Mouse (Mus musculus) kidney, postnatal 0 days (tissue): ENCODE measurements around the gene H2-Eb1. TPM values are rescaled to one million over a fixed set of nuclear protein-coding genes. Genes with fewer than 3 reads are reported as not detected.

Experiments
- ATAC-seq: fragments of 200-750 bp; cut with Nextera tagmentation; replicated peaks from 2 replicates; pipeline ENCODE4 v1.8.0; 2017; ENCODE audit warnings: low read depth, moderate number of reproducible peaks, moderate TSS enrichment, moderate library complexity; ENCODE audit not compliant: low FRiP score
- DNase-seq: peaks from one replicate; pipeline ENCODE4 v3.0.0-alpha.2; 2016; ENCODE audit warnings: low spot score
- H3K27ac ChIP-seq: fragments of 300-500 bp; sonication (generic); 2 replicates; pipeline ENCODE4 v1.5.1; 2014; ENCODE audit warnings: mild to moderate bottlenecking
- H3K27me3 ChIP-seq: fragments of 300-500 bp; sonication (generic); 2 replicates; pipeline ENCODE4 v1.6.1; 2014; ENCODE audit warnings: low read length, mixed read lengths; ENCODE audit not compliant: insufficient read depth
- H3K36me3 ChIP-seq: fragments of 300-500 bp; sonication (generic); 2 replicates; pipeline ENCODE4 v1.6.1; 2014; ENCODE audit warnings: low read length, mixed read lengths; ENCODE audit not compliant: insufficient read depth
- H3K4me1 ChIP-seq: fragments of 300-500 bp; sonication (generic); replicated peaks from 2 replicates; pipeline ENCODE4 v1.6.1; 2014; ENCODE audit warnings: antibody characterized with exemption, low read length, mixed read lengths; ENCODE audit not compliant: insufficient read depth
- H3K4me2 ChIP-seq: fragments of 300-500 bp; sonication (generic); 2 replicates; pipeline ENCODE4 v1.6.1; 2014; ENCODE audit warnings: mild to moderate bottlenecking, low read length, moderate library complexity, mixed read lengths
- H3K4me3 ChIP-seq: fragments of 300-500 bp; sonication (generic); replicated peaks from 2 replicates; pipeline ENCODE4 v1.5.1; 2014; ENCODE audit warnings: low read depth, low read length
- H3K9ac ChIP-seq: fragments of 300-500 bp; sonication (generic); 2 replicates; pipeline ENCODE4 v1.6.1; 2014; ENCODE audit warnings: low read depth, low read length
- H3K9me3 ChIP-seq: fragments of 300-500 bp; sonication (generic); replicated peaks from 2 replicates; pipeline ENCODE4 v1.6.1; 2016; ENCODE audit warnings: low read length, inconsistent platforms, mixed read lengths
- CTCF ChIP-seq: IDR thresholded peaks from 2 replicates; pipeline ENCODE4 v1.5.1; 2016; ENCODE audit warnings: antibody characterized with exemption, low read depth, mild to moderate bottlenecking, moderate library complexity
- WGBS: fragments of 180-500 bp; shearing (Covaris S2); extraction: QIAGEN DNeasy Blood & Tissue Kit; methylation state at CpG from one replicate; pipeline ENCODE4 v1.1.7; 2014; 5-methylcytosine and 5-hydroxymethylcytosine counted together
- polyA plus RNA-seq: library from polyadenylated mRNA; unstranded; fragments of >200 nt; fragmentation: Nextera tagmentation; extraction: Ambion mirVana; gene quantifications from 2 replicates; pipeline ENCODE4 v1.2.1, GENCODE M21; 2015

Gene H2-Eb1
- polyA plus RNA-seq, 1 experiment from 2014 or later = 14.3 TPM

GRCm38 (mm10) chr17:34286999-34287398 is 18.7 kb upstream of the H2-Eb1 start:
- Histone ChIP-seq H3K4me2 (no peak overlapping the region), H3K9me3 (no peaks in the 10 kb centered on the region), H3K9ac (no peak overlapping the region), H3K27me3 (no peaks in the 10 kb centered on the region), H3K4me3 (no peak overlapping the region), H3K36me3 (no peaks in the 10 kb centered on the region), H3K27ac (no peak overlapping the region), H3K4me1 (no peaks in the 10 kb centered on the region)
- TF ChIP-seq CTCF = no peak
- ATAC-seq (no peak), DNase-seq (no peak)
- 67% methylated on average over 6 of the region's 6 CpGs for WGBS

GRCm38 (mm10) chr17:34287648-34288047 is 18.0 kb upstream of the H2-Eb1 start, which contains the start of gene H2-Aa:
H2-Aa (minus strand) TSS chr17:34287823.
- Histone ChIP-seq H3K9me3 (no peaks in the 10 kb centered on the region), H3K4me1 (no peaks in the 10 kb centered on the region), H3K4me2 (no peak within 1 kb of the TSS), H3K36me3 (no peaks in the 10 kb centered on the region), H3K9ac (no peak within 1 kb of the TSS), H3K27ac (no peak within 1 kb of the TSS), H3K4me3 (no peak within 1 kb of the TSS), H3K27me3 (no peaks in the 10 kb centered on the region)
- DNase-seq (peak; percentile 86), ATAC-seq (peak; percentile 74; the same call in 1 of the 2 replicates)
- no peak for TF ChIP-seq CTCF
- WGBS = 17% methylated on average over 8 of the region's 8 CpGs

- no peak overlapping the region for H3K4me3 ChIP-seq
- no peaks in the 10 kb centered on the region for H3K4me1 ChIP-seq
- ATAC-seq (no peak), DNase-seq (no peak)
- TF ChIP-seq CTCF = no peak
- WGBS = 75% methylated on average over 3 of the region's 3 CpGs
- no peaks in the 10 kb centered on the region for H3K9me3 ChIP-seq
- no peak overlapping the region for H3K9ac ChIP-seq
- no peaks in the 10 kb centered on the region for H3K36me3 ChIP-seq
- no peak overlapping the region for H3K27ac ChIP-seq
- H3K4me2 ChIP-seq = no peak overlapping the region
- no peaks in the 10 kb centered on the region for H3K27me3 ChIP-seq
These were observed 17.5 kb upstream of the H2-Eb1 start for GRCm38 (mm10) chr17:34288131-34288530.

GRCm38 (mm10) chr17:34291609-34292008 is 14.1 kb upstream of the H2-Eb1 start:
- peak; percentile 88 for ATAC-seq
- no peak overlapping the region for H3K9ac ChIP-seq
- no peaks in the 10 kb centered on the region for H3K4me1 ChIP-seq
- WGBS = 15% methylated on average over 8 of the region's 8 CpGs
- no peaks in the 10 kb centered on the region for H3K36me3 ChIP-seq
- no peak for TF ChIP-seq CTCF
- no peak overlapping the region for H3K27ac ChIP-seq
- H3K4me3 ChIP-seq = no peak overlapping the region
- H3K9me3 ChIP-seq = no peaks in the 10 kb centered on the region
- peak; percentile 90 for DNase-seq
- H3K4me2 ChIP-seq = no peak overlapping the region
- no peaks in the 10 kb centered on the region for H3K27me3 ChIP-seq

- Histone ChIP-seq H3K4me2 (no peak overlapping the region), H3K27me3 (no peaks in the 10 kb centered on the region), H3K9me3 (no peaks in the 10 kb centered on the region), H3K4me3 (no peak overlapping the region), H3K4me1 (no peaks in the 10 kb centered on the region), H3K27ac (no peak overlapping the region), H3K9ac (no peak overlapping the region), H3K36me3 (no peaks in the 10 kb centered on the region)
- DNase-seq (no peak), ATAC-seq (no peak)
- WGBS = 90% methylated on average over 4 of the region's 4 CpGs
- TF ChIP-seq CTCF = no peak
These were observed 13.1 kb upstream of the H2-Eb1 start for GRCm38 (mm10) chr17:34292570-34292969.

GRCm38 (mm10) chr17:34293533-34293932 is 12.1 kb upstream of the H2-Eb1 start:
- no peak for TF ChIP-seq CTCF
- Histone ChIP-seq H3K27ac (no peak overlapping the region), H3K4me1 (no peaks in the 10 kb centered on the region), H3K4me2 (no peak overlapping the region), H3K9me3 (no peaks in the 10 kb centered on the region), H3K4me3 (no peak overlapping the region), H3K9ac (no peak overlapping the region), H3K36me3 (no peaks in the 10 kb centered on the region), H3K27me3 (no peaks in the 10 kb centered on the region)
- ATAC-seq (no peak), DNase-seq (no peak)
- 31% methylated on average over 2 of the region's 2 CpGs for WGBS

- ATAC-seq = no peak
- DNase-seq = no peak
- Histone ChIP-seq H3K27ac (no peak overlapping the region), H3K4me1 (no peaks in the 10 kb centered on the region), H3K36me3 (no peaks in the 10 kb centered on the region), H3K4me3 (no peak overlapping the region), H3K27me3 (no peaks in the 10 kb centered on the region), H3K9me3 (no peaks in the 10 kb centered on the region), H3K4me2 (no peak overlapping the region), H3K9ac (no peak overlapping the region)
- no peak for TF ChIP-seq CTCF
- 62% methylated on average over 4 of the region's 4 CpGs for WGBS
These were observed 11.4 kb upstream of the H2-Eb1 start for GRCm38 (mm10) chr17:34294249-34294648.
